Mouse (Mus musculus): ENCODE results near the gene Casr.

The Casr gene

DNA sequence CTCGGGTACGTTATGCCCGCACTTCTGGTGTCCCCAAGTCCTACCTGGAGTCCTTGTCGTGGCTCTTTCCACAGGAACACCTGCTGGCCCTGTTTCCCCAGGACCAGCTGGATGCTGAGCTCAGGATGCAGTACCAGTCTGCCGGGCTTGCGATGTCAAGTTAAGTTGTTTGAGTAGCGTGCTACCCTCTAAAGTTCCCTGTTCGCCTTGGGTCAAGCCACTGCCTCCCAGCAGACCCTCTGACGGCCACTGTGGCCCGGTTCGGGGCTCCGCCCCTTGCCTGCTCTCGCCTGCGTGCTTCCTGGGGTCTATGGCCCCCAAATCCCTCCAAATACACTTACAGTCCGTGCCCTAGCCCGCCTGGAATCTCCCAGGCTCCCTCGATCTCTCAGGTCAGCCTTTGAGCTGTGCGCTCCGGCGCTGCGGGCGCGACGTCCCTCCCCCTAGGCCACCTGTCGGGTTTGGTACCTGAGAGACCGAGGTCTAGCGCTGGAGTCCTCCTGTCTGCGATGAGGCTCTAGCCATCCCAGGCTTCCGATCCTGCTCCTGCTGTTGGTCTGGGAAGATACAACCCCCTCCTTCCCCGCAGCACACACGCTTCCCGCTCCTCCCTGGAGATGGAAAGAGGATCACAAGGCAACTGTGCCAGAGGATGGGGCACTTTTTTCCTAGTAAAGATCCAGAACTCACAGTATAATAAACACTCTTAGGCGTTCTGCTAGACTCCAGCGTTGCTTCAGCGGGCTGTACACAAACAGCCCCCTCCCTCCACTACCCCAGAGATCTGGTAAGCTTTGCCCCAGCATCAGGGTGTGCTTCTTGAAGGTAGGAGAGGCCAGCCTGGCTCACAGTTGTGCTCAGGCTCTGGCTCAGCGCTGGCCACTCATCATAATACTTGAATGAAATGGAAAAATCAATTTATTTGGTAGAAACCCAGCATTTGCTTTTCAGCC, at the start of gene Casr:
Gene Casr (minus strand): TSS at position 756 of the 953 bp plus-strand sequence.
- no peak for DNase-seq (ENCODE audit: low spot score in 2 of 2)

DNA sequence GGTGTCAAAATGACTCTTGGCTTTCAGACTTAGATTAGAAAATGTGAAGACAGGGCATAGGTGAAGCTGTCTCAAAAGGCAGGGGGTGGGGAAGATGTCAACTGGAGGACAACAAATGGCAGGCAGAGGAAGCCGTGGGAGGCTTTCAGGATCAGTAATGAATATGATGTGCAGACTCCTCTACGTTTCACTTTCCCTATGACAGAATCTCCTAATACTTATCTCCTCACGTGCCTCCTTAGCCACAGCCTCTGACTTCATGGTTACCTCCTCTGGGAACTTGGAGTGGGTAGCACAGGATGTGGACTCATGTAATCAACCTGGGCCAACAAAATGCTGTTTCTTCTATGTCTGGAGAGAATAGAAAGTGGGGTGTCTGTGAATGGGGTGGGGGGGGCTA, 40.7 kb upstream of the Casr start:
- DNase-seq (ENCODE audit: low spot score in 2 of 2), result no peak

DNA sequence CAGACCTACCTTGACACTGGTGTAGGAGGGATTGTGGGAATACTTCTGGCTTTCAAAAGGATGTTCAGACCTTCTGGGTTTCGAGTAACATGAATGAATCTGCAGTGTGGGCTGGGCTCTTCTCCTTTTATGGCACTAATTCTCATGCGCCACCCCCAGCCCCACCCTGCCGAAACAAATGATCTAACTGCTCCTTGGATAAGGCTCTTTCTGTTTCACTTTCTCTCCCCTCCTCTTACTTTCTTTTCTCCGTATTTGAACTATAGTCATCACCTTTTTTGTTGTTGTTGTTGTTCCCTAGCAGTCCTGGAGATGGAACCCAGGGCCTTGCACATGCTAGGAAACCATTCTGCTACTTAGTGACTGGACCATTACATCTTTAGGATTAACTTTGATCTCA, 36.3 kb upstream of the Casr start:
- no peak for DNase-seq (ENCODE audit: low spot score in 2 of 2)

DNA sequence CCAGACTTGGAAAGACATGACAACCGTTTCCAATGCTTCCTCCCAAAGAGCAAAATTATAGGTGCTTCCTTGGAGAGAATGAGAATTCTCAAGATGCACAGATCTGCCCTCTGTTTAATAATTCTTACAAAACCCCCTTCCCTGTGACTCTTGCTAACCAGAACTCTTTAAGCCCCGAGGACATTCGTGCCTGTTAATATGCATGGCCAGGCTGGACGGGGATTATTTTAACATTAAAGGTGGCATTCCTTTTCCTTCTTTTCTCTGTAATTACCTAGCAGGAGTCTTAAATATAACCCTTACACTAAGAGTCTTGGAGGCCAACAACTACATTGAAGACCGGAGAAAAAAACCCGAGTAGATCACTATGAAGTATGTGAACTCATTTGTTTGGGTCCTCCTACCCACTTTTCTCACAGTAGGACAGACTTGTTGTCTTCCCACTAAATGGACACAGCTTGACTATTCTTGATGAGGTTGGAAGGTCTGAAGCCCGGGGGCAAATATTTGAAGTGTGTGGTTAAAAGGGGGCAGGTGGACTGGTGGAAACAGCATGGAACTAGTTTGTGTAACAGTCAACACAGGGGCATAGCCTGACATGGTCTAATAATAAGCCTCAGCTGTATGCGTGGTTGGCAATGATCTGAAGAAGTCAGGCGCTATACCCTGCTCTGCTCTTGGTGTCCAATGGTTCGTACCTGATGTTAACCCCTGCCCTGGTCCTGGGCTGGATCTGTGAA, 34.9 kb upstream of the Casr start:
- no peak for DNase-seq (ENCODE audit: low spot score in 2 of 2)

DNA sequence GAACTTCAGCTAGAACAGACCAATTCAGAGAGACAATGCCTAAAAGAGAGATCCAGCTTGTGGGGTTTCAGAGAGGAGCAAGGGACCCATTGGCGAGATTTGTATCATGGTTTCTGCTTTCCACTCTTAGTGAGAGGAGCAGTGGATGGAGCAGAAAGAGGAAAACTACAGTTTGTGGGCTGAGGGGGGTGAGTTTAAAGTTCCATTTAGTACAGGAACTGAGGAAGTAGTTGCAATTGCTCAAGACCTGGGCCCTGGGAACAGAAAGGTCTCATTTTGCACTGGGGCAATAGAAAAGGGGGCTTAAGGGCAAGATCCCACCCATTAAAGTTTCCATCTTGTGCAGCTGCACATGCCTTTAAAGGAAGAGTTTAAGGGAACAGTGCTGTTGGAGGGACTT, 28.0 kb upstream of the Casr start:
- DNase-seq (ENCODE audit: low spot score in 2 of 2), result no peak

DNA sequence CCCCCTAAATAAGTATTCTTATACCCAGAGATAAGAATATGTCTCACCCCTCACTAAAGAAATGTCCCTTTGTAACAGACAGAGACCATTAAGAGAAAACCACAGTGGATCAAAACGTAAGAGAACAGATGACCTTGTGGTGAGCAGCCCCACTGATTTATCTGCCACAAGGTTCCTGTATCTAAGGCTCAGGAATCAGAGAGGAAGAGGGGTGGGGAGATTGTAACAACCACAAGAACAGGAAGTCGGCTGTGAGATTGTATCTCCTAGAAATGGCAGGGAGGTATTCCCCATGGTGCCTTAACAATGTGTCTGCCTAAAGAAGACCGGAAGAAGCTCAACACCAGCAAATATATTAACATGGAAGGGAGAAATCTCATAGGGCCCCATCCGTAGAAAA, 26.0 kb upstream of the Casr start:
- no peak for DNase-seq (ENCODE audit: low spot score in 2 of 2)

DNA sequence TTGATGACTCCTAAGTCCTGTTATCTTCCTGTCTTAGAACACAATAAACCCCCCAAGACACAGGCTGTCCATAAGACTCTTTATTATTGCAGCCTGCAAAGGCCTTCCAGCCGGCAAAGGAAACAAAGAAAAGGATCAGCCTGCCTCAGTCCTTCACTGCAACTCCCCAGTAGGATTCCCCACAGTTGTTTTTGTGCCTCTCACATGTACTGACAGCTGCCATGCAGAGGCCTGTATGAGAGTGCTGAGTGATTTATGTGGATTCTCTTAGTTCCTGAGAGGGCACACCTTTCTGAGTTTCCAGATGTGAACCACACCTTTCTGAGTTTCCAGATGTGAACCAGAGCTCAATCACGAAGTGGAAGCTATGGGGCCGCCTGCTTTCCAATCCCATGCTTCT, 20.1 kb upstream of the Casr start:
- DNase-seq (ENCODE audit: low spot score in 2 of 2), result no peak

DNA sequence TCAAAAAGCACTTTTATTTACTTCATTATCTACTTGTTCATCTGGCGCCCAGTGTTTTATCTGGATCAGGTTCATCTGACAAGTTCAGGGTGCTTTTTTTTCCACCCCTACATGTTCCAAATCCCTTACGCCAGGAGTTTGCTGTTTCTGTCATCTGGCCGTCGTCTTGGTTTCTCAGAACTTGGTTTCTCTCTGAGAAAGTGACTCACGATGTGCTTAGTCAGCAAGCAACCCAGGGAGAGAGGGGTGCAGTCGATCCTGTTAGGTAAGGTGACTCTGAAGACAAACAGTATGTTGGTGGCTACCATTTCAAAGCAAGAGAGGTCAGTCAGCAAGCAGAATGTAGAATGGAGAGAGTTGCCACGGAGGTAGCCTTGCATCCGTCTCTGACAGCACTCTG, 10.0 kb upstream of the Casr start:
- no peak for DNase-seq (ENCODE audit: low spot score in 2 of 2)

DNA sequence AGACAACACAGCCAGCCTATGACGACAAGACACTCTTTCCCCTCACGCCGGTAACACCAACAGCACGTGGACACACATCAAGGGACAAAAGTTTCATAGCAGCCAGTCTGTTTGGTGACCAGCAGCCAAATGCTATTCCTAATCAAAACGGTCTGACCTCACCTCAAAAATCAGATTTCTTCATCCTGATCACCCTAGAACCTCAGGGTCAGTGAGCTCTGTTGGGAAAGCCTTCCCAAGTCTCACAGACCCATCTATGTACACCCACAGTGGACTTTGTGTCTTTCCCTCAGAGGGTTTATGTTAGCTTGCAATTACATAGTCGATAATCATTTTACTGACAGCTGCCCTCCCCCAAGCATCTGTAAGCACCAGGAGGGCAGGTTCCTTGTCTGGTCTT, 2.4 kb downstream of the Casr start:
- no peak for DNase-seq (ENCODE audit: low spot score in 2 of 2)

DNA sequence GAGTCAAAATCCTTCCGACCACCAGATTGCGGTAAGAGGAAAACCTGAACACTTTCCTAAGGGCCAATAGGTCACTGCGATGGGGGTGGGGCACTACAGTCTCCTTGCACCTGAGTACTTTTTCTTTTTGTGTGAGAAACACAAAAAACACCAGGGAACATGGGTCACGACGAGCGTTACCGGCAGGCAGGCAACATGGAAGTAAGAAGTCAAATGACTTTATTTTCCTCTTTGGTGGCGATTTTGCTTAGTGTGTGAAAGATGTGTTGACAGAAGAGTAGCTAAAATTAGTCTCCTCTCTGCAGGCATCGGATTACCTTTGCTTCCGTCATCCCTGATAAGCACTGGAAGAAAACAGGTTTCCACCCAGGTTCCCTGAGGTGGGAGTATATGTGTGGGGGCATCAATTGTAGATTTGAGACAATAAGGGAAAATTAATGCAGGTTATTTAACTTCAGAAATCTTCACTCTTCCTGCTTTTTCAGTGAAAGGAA, 6.2 kb downstream of the Casr start:
- DNase-seq (ENCODE audit: low spot score in 2 of 2), result no peak

DNA sequence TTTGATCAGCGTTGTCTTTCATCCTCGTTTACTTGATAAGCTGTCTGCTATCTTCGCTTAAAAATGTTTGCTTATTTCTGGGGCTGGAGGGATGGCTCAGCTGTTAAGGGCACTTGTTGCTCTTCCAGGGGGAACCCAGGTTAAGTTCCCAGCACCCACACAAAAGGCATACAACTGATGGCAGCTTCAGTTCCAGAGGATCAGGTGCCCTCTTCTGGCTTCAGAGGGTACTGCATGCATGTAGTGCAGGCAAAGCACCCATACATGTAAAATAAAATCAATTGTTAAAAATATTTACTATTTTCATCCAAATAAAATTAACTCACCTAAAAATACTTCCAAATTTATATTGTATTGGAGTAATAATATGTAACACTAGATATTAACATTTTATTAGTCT, 8.3 kb downstream of the Casr start:
- DNase-seq (ENCODE audit: low spot score in 2 of 2), result no peak

DNA sequence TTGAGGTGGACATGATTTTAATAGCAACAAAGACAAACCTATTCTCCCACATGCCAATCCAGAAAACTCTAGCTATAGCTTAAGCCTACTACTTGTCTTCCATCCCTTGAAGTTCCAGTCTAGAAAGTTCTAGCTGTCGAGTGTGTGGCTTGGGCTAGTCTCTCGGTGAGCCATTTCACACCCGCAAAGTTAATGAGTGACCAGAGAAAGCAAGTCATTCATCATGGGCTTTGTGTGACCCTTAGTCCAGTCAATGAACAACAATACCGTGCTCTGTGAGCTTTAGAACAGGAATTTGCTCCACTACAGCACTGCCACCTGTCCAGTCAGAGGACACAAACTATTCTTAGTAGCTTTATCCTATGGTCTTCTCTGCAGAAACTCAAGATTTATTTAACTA, 16.6 kb downstream of the Casr start:
- DNase-seq (ENCODE audit: low spot score in 2 of 2), result no peak

DNA sequence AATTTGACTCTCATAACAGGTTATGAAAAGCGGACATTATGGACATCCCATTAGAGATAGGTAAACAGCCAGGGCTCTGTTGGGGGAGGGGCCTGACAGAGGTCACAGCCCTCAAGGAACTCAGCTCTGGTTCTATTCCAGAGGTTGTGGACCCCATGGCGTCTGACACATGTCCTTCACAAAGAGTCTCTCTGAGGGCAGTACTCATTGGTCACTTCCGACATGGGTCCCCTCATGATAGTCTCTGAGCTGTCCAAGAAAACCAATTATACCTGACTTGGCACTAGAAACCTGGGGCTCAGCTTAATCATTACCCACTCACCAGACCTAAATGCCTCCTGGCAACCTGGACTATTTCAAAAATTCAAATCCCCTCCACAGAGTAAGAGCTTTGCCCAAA, 18.9 kb downstream of the Casr start:
- DNase-seq (ENCODE audit: low spot score in 2 of 2), result no peak

DNA sequence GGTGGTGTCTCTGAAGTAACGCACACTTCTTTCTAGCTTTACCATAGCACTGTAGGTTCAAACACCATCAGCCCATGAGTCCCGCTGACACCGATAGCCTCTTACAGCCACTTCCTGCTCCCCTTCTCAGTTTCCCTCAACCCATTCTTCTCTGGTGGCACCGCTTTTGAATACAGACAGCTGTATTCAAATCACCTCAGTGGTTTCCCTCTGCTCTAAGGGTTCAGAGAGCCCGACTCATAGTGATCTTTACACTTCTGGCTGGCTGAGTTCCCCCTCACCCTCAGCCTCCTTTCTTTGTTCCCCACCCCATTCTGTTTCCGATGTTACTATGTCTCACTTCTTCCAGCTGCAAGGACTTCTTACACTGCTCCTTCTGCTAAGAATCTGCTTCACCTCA, 21.1 kb downstream of the Casr start:
- no peak for DNase-seq (ENCODE audit: low spot score in 2 of 2)

DNA sequence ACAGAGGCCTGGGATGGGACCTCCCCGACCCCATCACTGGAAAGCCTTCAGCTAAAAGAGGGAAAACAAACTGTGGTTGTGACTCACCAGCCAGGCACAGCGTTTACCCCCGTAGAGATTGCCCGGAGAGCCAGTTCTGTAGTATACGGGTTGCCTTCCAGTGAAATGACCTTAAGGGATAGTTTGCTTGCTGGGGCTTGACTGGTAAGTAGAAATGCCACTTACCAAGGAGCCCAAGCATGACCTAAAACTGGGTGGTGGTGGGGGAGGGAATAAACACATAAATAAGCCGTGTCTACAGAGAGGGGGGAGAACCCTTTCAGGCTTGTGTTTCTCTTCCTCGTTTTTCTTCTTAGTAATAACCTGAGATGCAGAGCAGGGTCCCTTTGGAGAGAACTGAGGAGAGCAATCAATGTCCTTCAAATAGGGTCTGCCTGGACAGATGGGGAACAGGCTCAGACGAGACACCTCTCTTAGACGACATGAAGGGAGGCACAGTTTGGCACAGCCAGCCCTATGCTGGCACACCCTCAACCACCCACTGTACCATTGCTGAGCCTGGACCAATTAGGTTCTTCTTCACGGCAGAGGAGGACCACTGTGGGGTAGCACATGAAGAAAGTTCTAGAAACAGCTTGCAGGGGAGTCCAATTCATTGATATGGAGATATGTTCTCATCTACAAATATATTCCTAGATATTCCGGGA, 28.8 kb downstream of the Casr start:
- DNase-seq (ENCODE audit: low spot score in 2 of 2), result no peak

DNA sequence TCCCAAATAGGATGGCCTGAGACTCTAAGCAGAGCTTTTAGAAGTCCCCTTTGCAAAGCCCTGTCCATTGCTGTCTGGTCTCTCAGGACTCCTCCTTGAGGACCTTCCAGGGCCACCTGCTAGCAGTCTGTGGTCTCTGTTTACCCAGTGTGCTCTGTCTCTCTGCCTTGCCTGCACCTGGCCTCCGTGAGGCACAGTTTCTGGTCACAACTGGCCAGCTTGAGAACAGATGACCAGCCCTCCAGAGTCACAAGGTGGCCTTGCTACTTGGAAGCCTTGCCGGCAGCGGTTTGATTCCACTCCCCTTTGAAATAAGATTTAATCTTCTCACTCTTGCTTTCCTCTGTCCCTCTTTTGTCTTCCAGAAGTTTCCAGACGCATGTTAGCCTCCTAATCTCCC, 29.9 kb downstream of the Casr start:
- DNase-seq (ENCODE audit: low spot score in 2 of 2), result no peak

DNA sequence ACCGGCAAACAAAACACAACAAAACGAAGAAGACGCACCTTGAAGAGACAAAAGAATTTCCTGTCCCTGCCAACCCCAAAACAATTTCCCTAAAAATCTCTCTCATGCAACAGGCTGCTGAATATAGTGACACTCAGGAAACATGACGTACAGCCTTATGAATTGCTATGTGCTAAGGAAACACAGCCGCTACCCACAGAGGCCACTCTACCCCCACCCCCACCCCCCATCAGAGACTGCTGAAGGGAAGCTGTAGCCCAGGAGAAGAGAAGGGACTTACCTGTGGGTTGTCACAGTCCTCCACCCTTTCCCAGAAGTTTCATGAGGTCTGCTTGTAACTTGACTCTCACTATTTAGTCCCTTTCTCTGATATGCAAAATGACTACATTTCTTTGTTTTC, 30.3 kb downstream of the Casr start:
- no peak for DNase-seq (ENCODE audit: low spot score in 2 of 2)

DNA sequence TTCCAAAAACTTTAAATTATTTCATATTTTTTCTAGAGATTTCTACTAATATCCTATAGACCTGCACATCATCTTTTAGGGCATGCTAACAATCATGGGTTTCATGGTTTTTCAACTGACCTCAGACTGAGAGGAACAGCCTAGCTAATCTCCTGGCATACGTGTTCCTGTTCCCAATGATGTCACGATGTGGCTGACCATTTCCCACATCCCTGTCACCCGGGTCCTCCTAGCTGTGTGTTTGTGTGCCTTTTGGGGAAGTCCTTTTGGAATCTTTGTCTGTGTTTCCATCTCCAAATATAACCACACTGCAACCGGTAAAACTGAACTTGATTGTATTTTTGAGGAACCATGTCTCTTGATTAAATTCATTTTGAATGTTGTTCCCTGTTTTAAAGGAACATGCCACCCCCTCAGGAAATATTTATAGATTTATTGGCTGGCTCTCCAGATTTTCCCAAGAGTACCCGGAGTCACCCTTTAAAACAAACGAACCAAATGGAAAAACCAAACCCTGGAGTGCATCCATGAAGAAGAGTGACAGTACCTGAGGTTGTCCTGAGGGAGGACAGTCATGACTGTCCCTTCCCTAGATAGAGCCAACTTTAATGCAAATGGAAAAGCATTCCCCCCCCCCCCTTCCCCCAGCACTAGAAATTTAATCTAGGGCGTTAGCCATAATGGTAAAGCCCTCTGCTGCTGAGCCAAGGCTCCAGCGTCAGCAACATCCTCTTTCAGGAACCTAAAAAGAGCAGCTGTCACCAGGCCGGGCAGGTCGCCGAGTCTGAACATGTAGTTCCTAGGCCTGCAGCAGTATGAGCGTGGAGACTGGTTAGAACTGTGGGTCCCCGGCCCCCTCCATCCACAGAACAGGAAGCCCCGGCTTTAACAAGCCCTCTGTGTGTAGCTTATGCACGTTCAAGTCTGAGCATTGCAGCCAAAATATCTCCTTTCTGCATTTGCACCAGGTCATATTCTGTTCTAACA, 31.1 kb downstream of the Casr start:
- DNase-seq (ENCODE audit: low spot score in 2 of 2), result no peak

DNA sequence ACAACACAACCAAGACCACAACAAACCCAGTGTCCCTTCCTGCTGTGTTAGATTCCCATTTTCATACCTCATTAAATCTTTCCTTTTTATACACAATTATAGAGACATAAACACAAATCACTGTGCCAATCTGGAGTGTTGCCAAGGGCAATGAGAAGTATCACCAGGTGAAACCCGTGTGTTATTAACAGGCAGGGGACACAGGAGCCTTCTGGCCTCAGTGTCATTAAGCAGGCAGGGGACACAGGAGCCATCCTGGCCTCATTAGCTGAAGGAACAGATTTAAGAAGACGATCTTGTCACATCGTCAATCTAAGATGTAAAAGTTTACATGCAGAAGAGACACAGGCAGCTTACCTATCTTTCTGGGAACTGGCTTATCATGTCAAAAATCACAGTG, 33.1 kb downstream of the Casr start:
- no peak for DNase-seq (ENCODE audit: low spot score in 2 of 2)

DNA sequence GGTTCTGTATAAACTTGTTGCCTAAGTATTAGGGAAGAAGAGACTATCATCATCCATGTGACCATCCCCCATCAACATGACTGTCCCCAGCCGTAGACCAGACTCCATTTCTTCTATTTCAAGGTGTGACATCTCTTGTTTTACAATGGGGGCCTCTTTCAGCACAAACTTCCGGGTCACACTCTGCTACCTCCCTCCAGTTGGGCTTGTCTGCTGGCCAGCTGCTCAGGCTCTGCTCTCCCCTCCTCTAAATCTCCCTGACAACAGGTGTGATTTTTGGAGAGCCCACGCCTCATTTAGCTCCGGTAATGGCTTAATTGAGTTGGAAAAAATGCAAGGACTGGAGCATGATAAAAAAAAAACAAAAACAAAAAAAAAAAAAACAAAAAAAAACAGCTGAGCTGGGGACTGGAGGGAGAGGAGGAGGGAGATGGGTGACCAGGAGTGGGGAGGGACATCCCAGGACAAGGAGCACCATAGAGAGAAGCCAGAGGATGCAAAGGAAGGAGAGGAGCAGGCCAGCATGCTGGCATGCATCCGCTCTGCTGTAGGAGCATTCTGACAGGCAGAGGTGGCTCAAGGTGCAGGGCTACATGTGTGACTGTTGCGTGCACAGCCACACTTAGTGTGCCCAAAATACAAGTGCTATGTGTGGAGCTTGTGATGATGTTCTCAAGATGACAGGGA, 35.2 kb downstream of the Casr start:
- DNase-seq (ENCODE audit: low spot score in 2 of 2), result no peak

DNA sequence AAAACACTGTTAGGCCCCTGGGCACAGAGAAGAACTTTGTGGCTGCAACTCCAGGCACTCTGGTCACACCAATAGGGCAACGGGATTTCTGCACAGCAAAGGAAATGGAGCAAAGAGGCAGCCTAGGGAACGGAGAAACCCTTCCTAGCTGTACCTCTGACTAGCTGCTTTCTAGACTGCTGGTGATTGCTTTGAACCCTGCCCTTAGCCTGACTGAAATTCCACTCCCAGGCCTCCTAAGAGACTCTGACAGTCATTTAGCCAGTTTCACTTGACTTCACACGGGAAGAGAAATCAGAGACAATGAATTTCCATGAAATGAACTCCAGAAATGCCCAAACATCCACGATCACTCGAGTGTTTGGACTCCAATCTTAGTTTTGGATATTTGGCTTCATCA, 38.8 kb downstream of the Casr start:
- DNase-seq (ENCODE audit: low spot score in 2 of 2), result no peak

Measured in right cerebral cortex, postnatal 36 days (tissue).